Comparison of ENCODE assay signal across 8 mouse cellular contexts in genomic region chr9:102353056-102353635, GRCm38 (mm10). TPM values are rescaled to one million over a fixed set of nuclear protein-coding genes. Genes with fewer than 3 reads are reported as not detected.
DNase-seq lines count a peak whose midpoint lies in the region; ATAC-seq and TF ChIP-seq lines count a peak whose summit lies in the region.

No protein-coding gene starts in this region.

- peak overlapping the region; percentile 71 for H3K4me2 ChIP-seq in heart, postnatal 0 days (ENCODE audit: low read depth, low read length)

- under 1% methylated on average over 34 of the region's 38 CpGs for WGBS in heart, postnatal 0 days
- WGBS in midbrain, embryonic 10.5 days = under 1% methylated on average over 38 of the region's 38 CpGs

- no peak overlapping the region for H3K9ac ChIP-seq in heart, postnatal 0 days (replicated peaks; ENCODE audit: low read depth, low read length)

- peaks cover 91% of the 10 kb centered on the region for H3K27me3 ChIP-seq in heart, postnatal 0 days (ENCODE audit: control insufficient read depth, insufficient read depth, low read length)
- H3K27me3 ChIP-seq in midbrain, embryonic 10.5 days (ENCODE audit: low read depth, poor library complexity, severe bottlenecking) = peaks cover 91% of the 10 kb centered on the region

- H3K36me3 ChIP-seq in heart, postnatal 0 days (replicated peaks; ENCODE audit: control insufficient read depth, insufficient read depth, low read length) = no peaks in the 10 kb centered on the region
- no peaks in the 10 kb centered on the region for H3K36me3 ChIP-seq in midbrain, embryonic 10.5 days

- peaks cover 6% of the 10 kb centered on the region; the same call in 1 of the 2 replicates for H3K4me1 ChIP-seq in heart, postnatal 0 days (ENCODE audit: control insufficient read depth, insufficient read depth)
- peaks cover 32% of the 10 kb centered on the region for H3K4me1 ChIP-seq in midbrain, embryonic 10.5 days

- peak overlapping the region; percentile 84 for H3K27ac ChIP-seq in layer of hippocampus, adult 2 months
- no peak overlapping the region for H3K27ac ChIP-seq in heart, postnatal 0 days (ENCODE audit: low read depth)
- H3K27ac ChIP-seq in midbrain, embryonic 10.5 days (replicated peaks) = peak overlapping the region; percentile 90

- DNase-seq in layer of hippocampus, adult 2 months (ENCODE audit: low spot score in 2 of 2) = no peak
- DNase-seq in layer of hippocampus, adult 11-12 months (ENCODE audit: low spot score) = no peak
- DNase-seq in embryo, embryonic 11 days = peak; percentile 50
- DNase-seq in heart, postnatal 0 days (ENCODE audit: low spot score) = no peak
- DNase-seq in midbrain, embryonic 10.5 days (ENCODE audit: low spot score) = peak; percentile 54
- no peak for DNase-seq in lung, postnatal 36 days

- H3K4me3 ChIP-seq in layer of hippocampus, adult 2 months = peak overlapping the region; percentile 72
- peak overlapping the region; percentile 50 for H3K4me3 ChIP-seq in heart, postnatal 0 days (ENCODE audit: low read depth, low read length)
- peak overlapping the region; percentile 83 for H3K4me3 ChIP-seq in midbrain, embryonic 10.5 days

- H3K9me3 ChIP-seq in heart, postnatal 0 days (replicated peaks; ENCODE audit: control insufficient read depth, low read length) = no peaks in the 10 kb centered on the region
- H3K9me3 ChIP-seq in midbrain, embryonic 10.5 days (replicated peaks) = no peaks in the 10 kb centered on the region

- no peak for ATAC-seq in heart, postnatal 0 days (ENCODE audit: insufficient read depth, low read depth)
- no peak for ATAC-seq in inflammation-experienced regulatory T-cells, adult 6 months
- ATAC-seq in granulocyte monocyte progenitor cell, adult 5-6 weeks (replicated peaks; ENCODE audit: poor library complexity, severe bottlenecking) = no peak

- no peak for TF ChIP-seq CTCF in layer of hippocampus, adult 2 months (conservative IDR thresholded peaks at IDR 0.05)
- TF ChIP-seq CTCF in heart, postnatal 0 days (IDR thresholded peaks at IDR 0.05; ENCODE audit: low read depth) = no peak

- TF ChIP-seq EP300 in heart, postnatal 0 days (IDR thresholded peaks at IDR 0.05; ENCODE audit: low read depth) = no peak

RNA-seq across cellular contexts. Expression of gene Ephb1, which starts 1.3 kb away (rescaled TPM):
- 10 to 100 TPM; 23.5 to 26.3 TPM for total RNA-seq in layer of hippocampus, adult 2 months (2021)
- 2.1 and 2.5 TPM in 2 replicates for total RNA-seq in heart, postnatal 0 days (2014; rRNA removed; ENCODE audit: low replicate concordance)
- 0.96 TPM in 2 replicates for polyA plus RNA-seq in heart, postnatal 0 days (2015; fragmentation: Nextera tagmentation; extraction: Ambion mirVana)
- polyA plus RNA-seq in midbrain, embryonic 10.5 days (2016; fragmentation: Nextera tagmentation; extraction: Ambion mirVana) = 9.5 and 14.7 TPM in 2 replicates
- polyA plus RNA-seq in inflammation-experienced regulatory T-cells, adult 6 months (2017; shearing (Covaris generic)) = not detected
- total RNA-seq in granulocyte monocyte progenitor cell, adult 5-6 weeks (2014; fragmentation: Nextera tagmentation) = not detected in 2 replicates
- not detected in 2 replicates for total RNA-seq in granulocyte monocyte progenitor cell, adult 5-6 weeks (2017)

Comparison
In these comparisons a context has a peak if more than half of its experiments do, and no peak if none do; other contexts are left out.
1. DNase-seq: peak in embryo, embryonic 11 days (single experiment) and midbrain, embryonic 10.5 days (single experiment); none in layer of hippocampus, adult 2 months (0 of 2), layer of hippocampus, adult 11-12 months (single experiment), heart, postnatal 0 days (single experiment) and lung, postnatal 36 days (single experiment).
2. Peak in every context shown above with its lines, with median percentiles within 50 percentile points of each other: H3K4me3 ChIP-seq.